Mouse (Mus musculus) hindbrain, embryonic 12.5 days (tissue): Measurements from ENCODE around the gene Mpzl2. TPM values are rescaled to one million over a fixed set of nuclear protein-coding genes. Genes with fewer than 3 reads are reported as not detected.

ENCODE experiments used
- ATAC-seq: fragments of 200-750 bp; cut with Nextera tagmentation; 2 replicates; pipeline ENCODE4 v1.8.0; 2017; ENCODE audit warnings: moderate TSS enrichment; ENCODE audit not compliant: low FRiP score
- H3K27ac ChIP-seq: fragments of 300-500 bp; sonication (generic); 2 replicates; pipeline ENCODE4 v1.5.1; 2016; ENCODE audit warnings: mild to moderate bottlenecking
- H3K27me3 ChIP-seq: fragments of 300-500 bp; sonication (generic); 2 replicates; pipeline ENCODE4 v1.6.1; 2016; ENCODE audit warnings: mild to moderate bottlenecking
- H3K36me3 ChIP-seq: fragments of 300-500 bp; sonication (generic); 2 replicates; pipeline ENCODE4 v1.6.1; 2016; ENCODE audit warnings: mild to moderate bottlenecking
- H3K4me1 ChIP-seq: fragments of 300-500 bp; sonication (generic); 2 replicates; pipeline ENCODE4 v1.6.1; 2016
- H3K4me2 ChIP-seq: fragments of 300-500 bp; sonication (generic); replicated peaks from 2 replicates; pipeline ENCODE4 v1.6.1; 2016; ENCODE audit warnings: mild to moderate bottlenecking
- H3K4me3 ChIP-seq: fragments of 300-500 bp; sonication (generic); 2 replicates; pipeline ENCODE4 v1.5.1; 2016; ENCODE audit warnings: mild to moderate bottlenecking
- H3K9ac ChIP-seq: fragments of 300-500 bp; sonication (generic); 2 replicates; pipeline ENCODE4 v1.6.1; 2016; ENCODE audit warnings: mild to moderate bottlenecking, moderate library complexity
- H3K9me3 ChIP-seq: fragments of 300-500 bp; sonication (generic); replicated peaks from 2 replicates; pipeline ENCODE4 v1.6.1; 2016; ENCODE audit warnings: mild to moderate bottlenecking
- WGBS: fragments of 180-500 bp; shearing (Covaris S2); methylation state at CpG from one replicate; pipeline ENCODE4 v1.1.7; 2016; 5-methylcytosine and 5-hydroxymethylcytosine counted together
- polyA plus RNA-seq: library from polyadenylated mRNA; unstranded; fragments of >200 nt; fragmentation: Nextera tagmentation; extraction: Ambion mirVana; gene quantifications from 2 replicates; pipeline ENCODE4 v1.2.1, GENCODE M21; 2016

The Mpzl2 gene
- polyA plus RNA-seq: 5.6 and 7.0 TPM in 2 replicates

DNA sequence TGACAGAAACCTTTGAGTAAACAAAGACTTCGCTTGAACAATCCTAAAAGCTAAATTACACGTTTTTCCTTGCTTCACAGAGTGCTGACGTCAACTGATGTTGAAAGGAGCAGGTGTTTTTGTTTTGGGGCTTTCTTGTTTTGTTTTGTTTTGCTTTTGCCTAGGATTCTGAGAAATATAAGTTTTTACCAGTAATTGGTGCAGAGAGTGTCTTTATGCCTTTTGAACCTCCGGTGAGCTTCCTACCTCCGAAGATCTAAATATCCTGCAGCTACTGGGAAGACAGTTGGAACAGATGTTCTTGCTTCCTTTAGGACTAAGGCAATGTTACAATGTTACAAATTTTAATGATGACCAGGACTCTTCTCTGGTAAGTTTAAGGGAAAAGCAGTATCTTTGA lies at the start of gene Mpzl2:
Gene Mpzl2 (plus strand): TSS at position 301 of the 400 bp plus-strand sequence.
- Histone ChIP-seq H3K36me3 (no peaks in the 10 kb centered on the region), H3K27me3 (peaks cover 62% of the 10 kb centered on the region), H3K4me3 (no peak within 1 kb of the TSS), H3K27ac (no peak within 1 kb of the TSS), H3K9ac (no peak within 1 kb of the TSS), H3K4me1 (peaks cover 6% of the 10 kb centered on the region; the same call in 1 of the 2 replicates), H3K9me3 (no peaks in the 10 kb centered on the region), H3K4me2 (peak within 1 kb of the TSS; percentile 26; the same call in 1 of the 2 replicates)
- no peak for ATAC-seq
- 66% methylated on average over 5 of the region's 5 CpGs for WGBS

DNA sequence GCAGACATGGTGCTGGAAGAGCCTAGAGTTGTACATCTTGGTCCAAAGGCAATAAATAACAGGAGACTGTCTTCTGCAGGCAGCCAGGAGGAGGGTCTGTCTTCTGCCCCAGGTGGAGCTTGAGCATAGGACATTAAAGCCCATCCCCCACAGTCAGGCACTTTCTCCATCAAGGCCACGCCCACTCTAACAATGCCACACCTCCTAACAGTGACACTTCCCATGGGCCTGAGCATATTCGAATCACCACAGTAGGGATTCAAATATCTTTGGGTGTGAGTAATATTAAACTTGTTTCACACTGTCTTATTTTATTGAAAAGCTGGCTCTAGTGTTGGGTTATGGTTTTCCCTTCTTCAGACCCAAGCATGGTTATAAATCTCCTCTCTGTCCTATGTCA lies 47.8 kb upstream of the Mpzl2 start:
- no peaks in the 10 kb centered on the region for H3K9me3 ChIP-seq
- no peak overlapping the region for H3K9ac ChIP-seq
- H3K27ac ChIP-seq: no peak overlapping the region
- WGBS: 89% methylated on average over 2 of the region's 2 CpGs
- H3K4me3 ChIP-seq: no peak overlapping the region
- no peaks in the 10 kb centered on the region for H3K36me3 ChIP-seq
- H3K27me3 ChIP-seq: no peaks in the 10 kb centered on the region
- no peak overlapping the region for H3K4me2 ChIP-seq
- no peak for ATAC-seq
- no peaks in the 10 kb centered on the region for H3K4me1 ChIP-seq

DNA sequence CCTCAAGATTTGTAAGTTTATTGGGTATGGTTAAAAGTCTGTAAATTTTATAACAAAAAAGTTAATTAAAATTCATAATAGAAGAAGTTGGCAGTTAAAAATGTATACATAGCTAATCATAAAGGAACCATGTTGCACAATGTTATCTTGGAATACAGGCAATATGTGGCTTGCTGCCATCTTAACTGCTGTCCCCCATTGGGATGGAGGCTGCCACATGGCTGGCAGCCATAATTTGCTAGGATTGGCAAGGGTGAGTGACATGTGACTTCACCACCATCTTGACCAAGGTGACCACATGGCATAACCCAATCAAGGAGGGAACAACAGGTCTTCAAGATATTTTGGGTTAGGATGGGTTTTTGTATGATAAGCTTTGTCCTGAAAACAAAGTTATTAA lies 47.3 kb upstream of the Mpzl2 start:
- no peaks in the 10 kb centered on the region for H3K9me3 ChIP-seq

DNA sequence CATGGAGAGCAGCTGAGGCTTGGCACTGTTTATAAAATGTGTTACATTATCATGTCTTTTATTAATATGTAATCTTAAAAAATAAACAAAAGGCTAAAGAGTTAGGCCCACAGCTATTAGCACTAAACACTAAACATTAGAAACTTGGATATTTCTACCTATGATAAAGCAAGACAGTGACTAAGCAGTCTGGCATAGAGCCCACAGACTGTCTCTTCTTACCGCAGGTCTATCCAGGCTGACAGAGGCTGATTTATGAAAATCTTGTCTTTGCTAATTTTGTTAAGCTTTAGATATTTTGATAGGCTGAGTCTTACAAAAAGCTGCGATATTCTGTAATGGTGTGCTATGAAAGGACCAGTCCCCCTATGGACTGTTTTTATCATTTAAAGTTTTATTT lies 46.3 kb upstream of the Mpzl2 start:
- Histone ChIP-seq H3K4me2 (no peak overlapping the region), H3K4me1 (no peaks in the 10 kb centered on the region), H3K9ac (no peak overlapping the region), H3K4me3 (no peak overlapping the region), H3K36me3 (no peaks in the 10 kb centered on the region), H3K9me3 (no peaks in the 10 kb centered on the region), H3K27ac (no peak overlapping the region), H3K27me3 (no peaks in the 10 kb centered on the region)
- no peak for ATAC-seq
- WGBS: 94% methylated on average over 2 of the region's 2 CpGs

More for the DNA sequence above, 47.3 kb upstream of the Mpzl2 start:
- Histone ChIP-seq H3K4me1 (no peaks in the 10 kb centered on the region), H3K27me3 (no peaks in the 10 kb centered on the region), H3K4me3 (no peak overlapping the region), H3K36me3 (no peaks in the 10 kb centered on the region), H3K4me2 (no peak overlapping the region), H3K9ac (no peak overlapping the region), H3K27ac (no peak overlapping the region)
- no peak for ATAC-seq

DNA sequence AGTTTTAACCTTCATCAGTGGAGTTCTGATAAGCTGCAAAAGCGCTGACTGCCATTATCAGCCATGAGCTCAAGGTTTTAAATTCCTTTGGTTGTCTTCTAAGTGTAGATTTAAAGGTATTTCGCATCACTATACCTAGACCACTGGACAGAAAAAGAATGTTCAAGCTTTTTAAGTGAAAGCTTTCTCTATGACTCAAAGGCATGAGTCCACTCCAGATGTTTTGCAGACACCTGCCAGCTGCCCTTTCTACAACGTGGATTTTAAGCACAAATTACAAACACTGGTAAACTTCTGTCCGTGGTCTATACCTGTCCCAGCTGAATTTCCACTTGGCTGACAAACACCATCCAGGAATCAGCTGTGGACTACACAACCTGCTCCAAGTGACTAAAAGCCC lies 44.6 kb upstream of the Mpzl2 start:
- Histone ChIP-seq H3K27me3 (no peaks in the 10 kb centered on the region), H3K4me1 (no peaks in the 10 kb centered on the region), H3K36me3 (no peaks in the 10 kb centered on the region), H3K4me3 (no peak overlapping the region), H3K4me2 (no peak overlapping the region), H3K9ac (no peak overlapping the region), H3K27ac (no peak overlapping the region), H3K9me3 (no peaks in the 10 kb centered on the region)
- WGBS: 76% methylated on average over 4 of the region's 4 CpGs
- no peak for ATAC-seq

DNA sequence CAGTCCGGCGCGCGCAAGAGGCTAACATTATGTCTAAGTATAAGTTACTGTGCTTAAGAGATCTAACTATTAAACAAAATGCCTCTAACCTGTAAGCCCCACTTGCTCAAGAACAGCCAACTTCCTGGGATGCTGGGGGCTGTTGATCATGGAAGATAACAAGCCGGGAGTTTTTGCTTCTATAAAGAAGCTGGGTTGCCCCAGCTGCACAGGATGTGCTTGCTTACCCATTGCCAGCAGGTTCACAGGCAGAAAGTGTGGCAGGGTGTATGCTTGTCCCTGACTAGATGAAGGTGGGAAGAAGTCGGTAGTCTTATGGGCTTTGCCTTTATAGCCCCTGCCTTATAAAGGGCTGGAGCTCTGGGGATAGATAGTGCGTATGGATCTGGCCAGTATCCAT lies 43.0 kb upstream of the Mpzl2 start:
- Histone ChIP-seq H3K9ac (no peak overlapping the region), H3K9me3 (no peaks in the 10 kb centered on the region), H3K4me1 (no peaks in the 10 kb centered on the region), H3K36me3 (no peaks in the 10 kb centered on the region), H3K27ac (no peak overlapping the region), H3K4me3 (no peak overlapping the region), H3K27me3 (no peaks in the 10 kb centered on the region), H3K4me2 (no peak overlapping the region)
- 98% methylated on average over 7 of the region's 7 CpGs for WGBS
- no peak for ATAC-seq

DNA sequence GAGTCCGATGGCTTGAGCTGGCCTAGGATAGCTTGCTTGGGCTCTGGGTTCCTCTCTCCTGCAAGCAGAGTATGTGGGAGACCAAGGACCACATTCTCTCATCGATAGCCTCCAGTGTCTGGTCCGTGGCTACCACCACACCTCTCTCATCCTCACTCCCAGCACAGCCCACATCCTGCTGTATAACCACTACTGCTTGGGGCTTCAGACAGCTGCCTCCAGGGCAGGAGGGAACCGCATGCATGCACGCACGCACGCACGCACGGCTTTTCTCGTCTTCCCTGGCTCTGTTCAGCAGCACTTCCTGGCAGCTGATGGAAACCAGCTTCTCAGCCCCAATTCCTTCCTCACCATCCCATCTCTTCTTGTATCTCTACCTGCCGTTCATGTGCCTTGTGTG lies 41.5 kb upstream of the Mpzl2 start:
- Histone ChIP-seq H3K4me2 (no peak overlapping the region), H3K36me3 (no peaks in the 10 kb centered on the region)
- WGBS: 74% methylated on average over 11 of the region's 11 CpGs

DNA sequence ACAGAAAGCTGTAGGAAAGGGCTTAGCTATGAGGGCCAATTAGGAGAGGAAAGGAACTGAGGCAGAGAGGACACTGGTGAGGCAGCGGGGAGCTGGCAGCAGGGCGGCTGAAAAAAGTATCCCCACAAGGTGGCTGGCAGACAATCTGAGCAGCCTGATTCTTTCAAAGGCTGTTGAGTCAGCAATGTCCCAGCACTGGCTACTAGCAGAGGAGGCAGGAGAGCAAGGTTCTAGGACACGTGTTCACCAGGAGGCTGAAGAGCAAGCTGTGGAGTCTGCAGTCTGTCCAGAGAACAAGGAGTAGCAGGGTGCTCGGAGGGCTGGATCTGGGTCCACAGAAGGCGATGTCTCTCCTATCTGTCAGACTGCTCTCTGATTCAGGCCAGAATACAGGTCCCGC lies 40.4 kb upstream of the Mpzl2 start:
- no peaks in the 10 kb centered on the region for H3K36me3 ChIP-seq
- no peak overlapping the region for H3K4me3 ChIP-seq
- WGBS: 54% methylated on average over 6 of the region's 6 CpGs
- H3K27ac ChIP-seq: no peak overlapping the region
- no peak overlapping the region for H3K9ac ChIP-seq
- no peaks in the 10 kb centered on the region for H3K27me3 ChIP-seq
- no peaks in the 10 kb centered on the region for H3K4me1 ChIP-seq
- ATAC-seq: no peak
- no peak overlapping the region for H3K4me2 ChIP-seq
- H3K9me3 ChIP-seq: no peaks in the 10 kb centered on the region

More for the DNA sequence above, 41.5 kb upstream of the Mpzl2 start:
- Histone ChIP-seq H3K4me3 (no peak overlapping the region), H3K9ac (no peak overlapping the region), H3K4me1 (no peaks in the 10 kb centered on the region), H3K27ac (no peak overlapping the region), H3K27me3 (no peaks in the 10 kb centered on the region), H3K9me3 (no peaks in the 10 kb centered on the region)
- ATAC-seq: no peak

DNA sequence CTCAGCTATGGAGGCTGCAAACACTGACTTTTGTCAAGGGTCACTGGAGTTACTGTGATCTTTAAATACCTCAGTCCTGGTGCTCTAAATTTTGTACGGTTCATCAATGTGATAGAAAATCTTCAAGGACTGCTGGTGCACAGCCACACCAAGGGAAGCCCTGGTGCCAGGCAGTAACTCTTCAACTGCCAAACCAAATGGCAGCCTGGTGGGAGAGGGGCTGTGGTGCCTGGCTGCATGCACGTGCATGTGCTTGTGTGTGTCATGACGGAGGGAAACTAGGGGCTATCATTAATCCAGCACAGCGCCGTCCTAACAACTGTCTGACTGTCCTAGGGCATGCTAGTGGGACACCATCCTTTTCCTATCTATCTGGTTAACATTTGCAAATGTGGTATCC lies 39.8 kb upstream of the Mpzl2 start:
- Histone ChIP-seq H3K27me3 (no peaks in the 10 kb centered on the region), H3K9ac (no peak overlapping the region), H3K4me3 (no peak overlapping the region), H3K27ac (no peak overlapping the region), H3K36me3 (no peaks in the 10 kb centered on the region), H3K4me2 (no peak overlapping the region), H3K4me1 (no peaks in the 10 kb centered on the region), H3K9me3 (no peaks in the 10 kb centered on the region)
- WGBS: 77% methylated on average over 5 of the region's 5 CpGs
- no peak for ATAC-seq

DNA sequence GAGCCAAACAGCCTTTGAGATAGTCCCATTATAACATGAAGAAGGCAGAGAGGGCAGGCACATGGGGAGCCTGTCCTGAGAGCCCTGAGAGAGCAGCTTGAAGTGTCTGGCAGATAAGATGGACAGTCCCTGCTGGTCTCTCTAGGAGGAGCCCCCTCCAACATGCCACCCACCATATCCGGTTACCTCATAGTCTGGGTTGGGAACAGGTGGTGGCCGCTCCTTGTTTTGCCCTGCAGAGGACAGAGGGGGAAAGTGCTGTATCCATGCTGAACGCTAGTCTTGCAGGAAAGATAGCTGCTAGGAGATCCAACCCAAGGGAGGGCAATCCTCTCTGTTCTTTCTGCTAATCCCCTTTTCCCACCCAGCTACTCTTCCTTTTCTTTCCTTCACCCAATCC lies 39.4 kb upstream of the Mpzl2 start:
- ATAC-seq: no peak
- Histone ChIP-seq H3K9me3 (no peaks in the 10 kb centered on the region), H3K4me3 (no peak overlapping the region), H3K9ac (no peak overlapping the region), H3K4me1 (no peaks in the 10 kb centered on the region), H3K36me3 (no peaks in the 10 kb centered on the region), H3K4me2 (no peak overlapping the region), H3K27me3 (no peaks in the 10 kb centered on the region), H3K27ac (no peak overlapping the region)
- WGBS: 67% methylated on average over 3 of the region's 3 CpGs

DNA sequence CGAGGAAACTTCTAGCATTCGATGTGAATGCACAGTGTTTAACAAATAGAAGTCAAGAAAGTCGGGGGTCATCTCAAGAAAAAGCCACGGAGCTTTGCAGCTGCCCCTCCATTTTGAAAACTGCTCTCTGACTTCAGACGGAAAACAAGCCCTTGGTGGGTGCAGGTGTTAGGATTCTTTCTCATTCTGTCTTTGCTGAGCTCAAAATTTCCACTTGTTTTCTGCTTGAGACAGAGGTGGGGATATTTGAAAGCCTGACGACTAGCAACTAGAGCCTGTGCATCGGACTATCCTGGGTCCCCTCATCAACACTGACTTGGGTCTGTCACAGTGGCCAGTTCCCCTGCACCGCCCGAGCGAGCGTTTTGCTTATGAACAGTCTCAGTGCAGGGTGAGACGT lies 32.2 kb upstream of the Mpzl2 start:
- 82% methylated on average over 12 of the region's 12 CpGs for whole genome bisulfite sequencing
- ATAC-seq: no peak
- Histone ChIP-seq H3K4me3 (no peak overlapping the region), H3K27ac (no peak overlapping the region), H3K27me3 (no peaks in the 10 kb centered on the region; the same call in none of the 2 replicates), H3K4me1 (no peaks in the 10 kb centered on the region), H3K4me2 (no peak overlapping the region), H3K9ac (no peak overlapping the region), H3K9me3 (no peaks in the 10 kb centered on the region), H3K36me3 (no peaks in the 10 kb centered on the region)

DNA sequence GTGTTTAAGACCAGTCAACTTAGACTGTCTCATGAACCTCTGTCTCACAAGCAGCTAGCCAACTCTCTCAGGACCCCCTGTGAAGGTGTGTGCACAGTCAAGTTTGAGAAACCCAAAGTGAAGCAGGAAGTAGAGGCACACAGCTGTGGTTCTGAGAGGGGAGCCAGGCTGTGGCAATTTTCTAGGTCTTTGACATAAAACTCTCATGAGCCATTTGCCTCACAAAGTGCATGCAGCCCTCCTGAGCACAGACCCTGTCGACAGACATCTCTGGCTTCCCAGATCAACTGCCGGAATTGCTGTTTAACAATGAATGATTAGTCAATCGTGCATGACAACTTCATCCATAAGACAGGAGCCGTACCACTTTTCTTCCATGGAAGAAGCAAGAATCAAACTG lies 31.3 kb upstream of the Mpzl2 start:
- H3K9me3 ChIP-seq: no peaks in the 10 kb centered on the region
- no peaks in the 10 kb centered on the region for H3K4me1 ChIP-seq
- no peak overlapping the region for H3K27ac ChIP-seq
- ATAC-seq: no peak
- WGBS: 73% methylated on average over 4 of the region's 4 CpGs
- no peaks in the 10 kb centered on the region for H3K36me3 ChIP-seq
- no peak overlapping the region for H3K4me2 ChIP-seq
- H3K4me3 ChIP-seq: no peak overlapping the region
- no peak overlapping the region for H3K9ac ChIP-seq
- H3K27me3 ChIP-seq: no peaks in the 10 kb centered on the region; the same call in none of the 2 replicates

DNA sequence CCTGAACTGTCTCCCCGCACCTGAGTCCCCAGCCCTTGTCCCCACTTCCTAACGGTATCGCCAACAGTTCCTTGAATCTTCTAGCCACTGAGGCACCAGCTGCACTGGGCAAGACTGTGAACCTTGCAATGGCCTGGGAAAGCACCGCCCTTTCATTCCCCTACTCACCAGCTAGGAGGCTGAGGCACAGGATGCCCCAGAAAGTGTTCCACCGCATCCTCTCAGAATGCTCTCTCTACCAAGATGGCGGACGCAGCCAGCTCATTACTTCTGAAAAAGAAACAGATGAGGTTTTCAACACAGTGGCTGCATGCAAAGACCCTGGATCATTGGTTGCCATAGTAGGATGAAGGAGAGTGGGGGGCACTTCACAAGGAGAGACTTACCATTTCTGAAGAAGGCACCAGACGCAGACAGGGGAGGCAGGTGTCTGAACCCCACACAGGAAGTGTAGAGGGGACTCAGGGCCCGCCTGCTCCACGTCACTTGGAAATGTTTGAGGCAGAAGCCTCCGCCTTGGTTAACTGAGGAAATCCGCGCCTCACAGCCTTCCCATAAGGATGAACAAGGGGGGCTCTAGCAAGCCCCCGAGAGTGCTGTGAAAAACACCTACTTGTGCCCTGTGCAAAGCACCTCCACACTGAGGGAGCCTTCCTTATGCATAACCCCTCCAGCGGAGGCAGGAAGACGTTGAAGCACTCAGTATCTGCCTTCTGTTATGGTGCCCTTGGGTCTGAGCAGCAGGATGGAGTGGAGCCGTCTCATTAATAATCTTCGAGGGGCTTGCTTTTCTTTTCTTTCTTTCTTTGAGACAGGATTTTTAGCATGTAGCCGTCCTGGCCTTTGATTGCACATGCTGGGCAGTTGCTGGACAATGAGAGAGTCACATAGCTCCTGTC lies 30.2 kb upstream of the Mpzl2 start, which contains the start of gene Cd3e:
Gene Cd3e (minus strand): TSS at position 448 of the 899 bp plus-strand sequence.
- no peak within 1 kb of the TSS for H3K4me2 ChIP-seq
- no peaks in the 10 kb centered on the region for H3K36me3 ChIP-seq
- ATAC-seq: no peak
- H3K27ac ChIP-seq: no peak within 1 kb of the TSS
- WGBS: 83% methylated on average over 19 of the region's 19 CpGs
- no peak within 1 kb of the TSS for H3K9ac ChIP-seq
- H3K27me3 ChIP-seq: no peaks in the 10 kb centered on the region; the same call in none of the 2 replicates
- no peaks in the 10 kb centered on the region for H3K9me3 ChIP-seq
- H3K4me3 ChIP-seq: no peak within 1 kb of the TSS
- H3K4me1 ChIP-seq: no peaks in the 10 kb centered on the region
